Mouse (Mus musculus): Measurements from ENCODE around the gene Kif1bp. TPM values are rescaled to one million over a fixed set of nuclear protein-coding genes. Genes with fewer than 3 reads are reported as not detected.

Kif1bp gene
- polyA plus RNA-seq, 1 experiment from 2014 or later, result 45.4 TPM

DNA sequence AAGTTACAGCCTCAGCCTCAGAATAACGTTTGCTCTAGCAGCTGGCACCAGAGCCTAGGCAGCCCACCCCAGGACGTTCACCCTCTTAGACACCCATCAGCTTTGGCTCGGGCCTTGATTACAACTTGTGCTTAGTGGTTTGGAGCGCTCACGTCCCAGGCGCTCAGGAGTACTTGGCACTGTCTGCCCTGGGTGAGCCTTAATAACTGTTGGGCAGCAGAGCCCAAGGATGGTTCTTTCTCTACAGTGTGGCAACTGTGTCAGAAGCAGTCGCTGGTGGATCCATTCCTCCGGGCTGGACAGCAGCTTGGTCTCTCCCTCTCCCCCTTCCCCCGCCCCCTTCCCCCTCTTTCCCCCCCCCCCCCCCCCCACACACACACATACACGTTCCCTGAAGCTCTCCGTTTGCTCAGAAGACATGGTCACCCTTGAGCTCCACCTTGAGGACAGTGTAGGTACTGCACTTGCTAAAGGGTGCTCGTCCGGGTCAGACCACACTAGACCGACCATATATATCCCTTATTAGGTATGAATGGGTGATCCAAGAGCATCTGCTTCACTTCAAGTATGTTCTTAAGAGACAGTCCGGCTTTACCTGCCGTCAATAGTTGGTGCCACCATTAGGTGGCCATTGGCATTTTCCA is 28.6 kb downstream of the Kif1bp start:
- no peaks in the 10 kb centered on the region for H3K27me3 ChIP-seq (replicated peaks; ENCODE audit: control insufficient read depth, insufficient read depth, low read length)
- H3K9me3 ChIP-seq (ENCODE audit: control insufficient read depth, low read length), result no peaks in the 10 kb centered on the region
- H3K4me3 ChIP-seq (ENCODE audit: low read depth, low read length), result no peak overlapping the region
- H3K4me1 ChIP-seq (ENCODE audit: control insufficient read depth, insufficient read depth, low read length), result no peaks in the 10 kb centered on the region
- 27% methylated on average over 15 of the region's 16 CpGs for WGBS
- peak; percentile 13 for DNase-seq (ENCODE audit: low spot score)
- no peak overlapping the region for H3K9ac ChIP-seq (ENCODE audit: low read depth, low read length)
- H3K36me3 ChIP-seq (ENCODE audit: control insufficient read depth, insufficient read depth, low read length), result peaks cover 5% of the 10 kb centered on the region
- no peak overlapping the region for H3K27ac ChIP-seq (replicated peaks; ENCODE audit: low read depth, low read length)
- no peak for ATAC-seq (ENCODE audit: low read depth)
- H3K4me2 ChIP-seq (ENCODE audit: low read depth, low read length), result no peak overlapping the region

DNA sequence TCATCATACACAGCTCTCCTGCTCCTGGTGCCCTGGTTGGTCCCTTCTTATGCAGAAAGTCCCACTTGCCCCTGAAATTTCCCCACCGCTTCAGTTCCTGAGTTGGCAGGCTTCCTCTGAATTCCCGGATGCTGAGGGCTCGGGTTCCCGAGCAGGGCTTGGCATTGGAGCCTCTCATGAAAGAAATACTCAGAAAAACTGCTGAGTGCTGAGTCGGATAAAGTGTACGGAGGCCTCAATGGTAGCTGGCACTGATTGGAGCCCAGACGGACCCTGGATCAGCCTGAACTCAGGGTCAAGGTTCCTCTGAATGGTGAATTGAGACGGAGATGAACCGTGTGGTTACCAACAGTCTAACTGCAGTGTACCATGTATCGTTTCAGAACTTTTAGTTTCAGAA is 31.8 kb downstream of the Kif1bp start:
- Histone ChIP-seq H3K4me3 (ENCODE audit: low read depth, low read length) (no peak overlapping the region), H3K4me1 (ENCODE audit: control insufficient read depth, insufficient read depth, low read length) (no peaks in the 10 kb centered on the region), H3K9me3 (ENCODE audit: control insufficient read depth, low read length) (no peaks in the 10 kb centered on the region), H3K4me2 (ENCODE audit: low read depth, low read length) (no peak overlapping the region), H3K27me3 (replicated peaks; ENCODE audit: control insufficient read depth, insufficient read depth, low read length) (no peaks in the 10 kb centered on the region), H3K9ac (ENCODE audit: low read depth, low read length) (peak overlapping the region; percentile 19; the same call in 1 of the 2 replicates), H3K27ac (replicated peaks; ENCODE audit: low read depth, low read length) (no peak overlapping the region), H3K36me3 (ENCODE audit: control insufficient read depth, insufficient read depth, low read length) (no peaks in the 10 kb centered on the region)
- WGBS, result 58% methylated on average over 10 of the region's 10 CpGs
- DNase-seq (ENCODE audit: low spot score) (peak; percentile 57), ATAC-seq (ENCODE audit: low read depth) (no peak)

DNA sequence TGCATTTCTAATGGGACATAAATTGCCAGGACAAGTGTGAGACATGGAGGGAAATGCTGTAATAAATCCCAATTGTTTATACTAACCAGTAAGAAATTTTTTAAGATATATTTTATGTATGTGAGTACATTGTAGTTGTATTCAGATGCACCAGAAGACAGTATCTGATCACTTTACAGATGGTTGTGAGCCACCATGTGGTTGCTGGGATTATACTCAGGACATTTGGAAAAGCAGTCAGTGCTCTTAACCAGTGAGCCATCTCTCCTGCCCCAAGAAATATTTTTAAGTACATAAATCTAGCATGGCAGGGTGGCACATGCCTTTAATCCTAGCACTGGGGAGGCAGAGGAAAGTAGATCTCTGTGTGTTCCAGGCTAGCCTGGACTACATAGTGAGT is 32.5 kb downstream of the Kif1bp start:
- Histone ChIP-seq H3K4me2 (ENCODE audit: low read depth, low read length) (no peak overlapping the region), H3K27ac (replicated peaks; ENCODE audit: low read depth, low read length) (no peak overlapping the region), H3K4me1 (ENCODE audit: control insufficient read depth, insufficient read depth, low read length) (no peaks in the 10 kb centered on the region), H3K27me3 (replicated peaks; ENCODE audit: control insufficient read depth, insufficient read depth, low read length) (no peaks in the 10 kb centered on the region), H3K9me3 (ENCODE audit: control insufficient read depth, low read length) (no peaks in the 10 kb centered on the region), H3K4me3 (ENCODE audit: low read depth, low read length) (no peak overlapping the region), H3K36me3 (ENCODE audit: control insufficient read depth, insufficient read depth, low read length) (no peaks in the 10 kb centered on the region), H3K9ac (ENCODE audit: low read depth, low read length) (no peak overlapping the region)
- DNase-seq (ENCODE audit: low spot score) (no peak), ATAC-seq (ENCODE audit: low read depth) (no peak)

DNA sequence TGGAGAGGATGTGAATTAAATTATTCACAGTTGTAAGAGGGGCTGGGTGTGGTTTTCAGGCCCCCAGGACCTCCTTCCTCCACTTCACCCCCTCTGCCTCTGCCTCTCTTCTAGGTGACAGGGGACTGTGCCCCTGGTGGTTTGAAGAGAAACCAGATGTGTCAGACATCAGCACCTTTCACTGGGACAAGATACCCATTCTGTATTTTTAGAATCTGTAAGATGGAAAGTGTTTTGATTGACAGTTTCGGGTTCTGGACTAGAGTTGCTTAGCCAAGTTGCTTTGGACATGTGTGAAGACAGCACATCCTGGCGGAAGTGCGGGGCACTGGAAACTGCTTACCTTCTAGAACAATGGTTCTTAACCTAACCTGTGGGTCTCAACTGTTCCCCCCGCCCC is 33.9 kb downstream of the Kif1bp start:
- Histone ChIP-seq H3K4me3 (ENCODE audit: low read depth, low read length) (no peak overlapping the region), H3K4me1 (ENCODE audit: control insufficient read depth, insufficient read depth, low read length) (no peaks in the 10 kb centered on the region), H3K4me2 (ENCODE audit: low read depth, low read length) (no peak overlapping the region), H3K36me3 (ENCODE audit: control insufficient read depth, insufficient read depth, low read length) (no peaks in the 10 kb centered on the region), H3K27me3 (replicated peaks; ENCODE audit: control insufficient read depth, insufficient read depth, low read length) (no peaks in the 10 kb centered on the region), H3K27ac (replicated peaks; ENCODE audit: low read depth, low read length) (no peak overlapping the region), H3K9me3 (ENCODE audit: control insufficient read depth, low read length) (no peaks in the 10 kb centered on the region), H3K9ac (ENCODE audit: low read depth, low read length) (no peak overlapping the region)
- 90% methylated on average over 4 of the region's 4 CpGs for WGBS
- ATAC-seq (ENCODE audit: low read depth), result no peak
- no peak for DNase-seq (ENCODE audit: low spot score)

DNA sequence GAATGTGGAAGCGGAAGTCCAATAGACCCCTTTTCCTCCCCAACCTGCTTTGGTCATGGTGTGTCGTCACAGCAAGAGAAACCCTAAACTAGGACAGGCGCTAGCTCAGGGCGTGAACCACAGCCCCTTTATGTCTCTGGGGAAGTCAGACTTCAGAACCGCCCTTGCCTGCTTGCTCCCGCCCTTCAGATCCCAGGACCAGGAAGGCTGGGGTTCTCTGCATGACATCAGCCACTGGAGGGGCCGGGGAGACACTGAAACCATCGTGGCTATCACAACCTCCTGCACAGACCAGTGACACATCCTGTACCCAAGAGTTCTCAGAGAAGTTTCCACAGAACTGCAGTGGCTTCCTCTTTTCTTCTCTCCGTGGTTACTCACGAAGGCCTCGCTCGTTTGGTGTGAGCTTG is 34.9 kb downstream of the Kif1bp start:
- H3K9me3 ChIP-seq (ENCODE audit: control insufficient read depth, low read length), result no peaks in the 10 kb centered on the region
- 77% methylated on average over 12 of the region's 12 CpGs for WGBS
- H3K27ac ChIP-seq (replicated peaks; ENCODE audit: low read depth, low read length), result no peak overlapping the region
- H3K27me3 ChIP-seq (replicated peaks; ENCODE audit: control insufficient read depth, insufficient read depth, low read length), result no peaks in the 10 kb centered on the region
- DNase-seq (ENCODE audit: low spot score) (no peak), ATAC-seq (ENCODE audit: low read depth) (no peak)
- no peaks in the 10 kb centered on the region for H3K36me3 ChIP-seq (ENCODE audit: control insufficient read depth, insufficient read depth, low read length)
- no peaks in the 10 kb centered on the region for H3K4me1 ChIP-seq (ENCODE audit: control insufficient read depth, insufficient read depth, low read length)
- H3K4me2 ChIP-seq (ENCODE audit: low read depth, low read length), result no peak overlapping the region
- H3K4me3 ChIP-seq (ENCODE audit: low read depth, low read length), result no peak overlapping the region
- H3K9ac ChIP-seq (ENCODE audit: low read depth, low read length), result no peak overlapping the region

DNA sequence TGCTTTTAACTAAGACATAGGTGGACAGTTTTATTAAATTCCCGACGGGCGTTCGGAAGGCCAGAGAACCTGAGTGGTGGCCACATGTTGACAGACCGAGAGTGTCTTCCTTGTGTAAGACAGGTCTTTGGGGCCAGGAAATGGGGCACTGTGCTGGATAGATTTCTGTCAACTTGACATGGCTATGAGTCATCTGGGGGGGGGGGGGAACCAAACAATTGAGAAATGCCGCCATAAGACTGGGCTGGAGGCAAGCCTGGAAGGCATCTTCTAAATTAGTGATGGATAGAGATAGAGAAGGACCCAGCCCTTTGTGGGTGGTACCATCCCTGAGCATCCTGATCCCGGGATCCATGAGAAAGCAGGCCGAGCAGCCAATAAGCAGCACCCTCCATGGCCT is 35.3 kb downstream of the Kif1bp start:
- no peak for ATAC-seq (ENCODE audit: low read depth)
- Histone ChIP-seq H3K9me3 (ENCODE audit: control insufficient read depth, low read length) (no peaks in the 10 kb centered on the region), H3K27me3 (replicated peaks; ENCODE audit: control insufficient read depth, insufficient read depth, low read length) (no peaks in the 10 kb centered on the region), H3K9ac (ENCODE audit: low read depth, low read length) (no peak overlapping the region), H3K36me3 (ENCODE audit: control insufficient read depth, insufficient read depth, low read length) (no peaks in the 10 kb centered on the region), H3K4me1 (ENCODE audit: control insufficient read depth, insufficient read depth, low read length) (no peaks in the 10 kb centered on the region), H3K27ac (replicated peaks; ENCODE audit: low read depth, low read length) (no peak overlapping the region), H3K4me3 (ENCODE audit: low read depth, low read length) (no peak overlapping the region), H3K4me2 (ENCODE audit: low read depth, low read length) (no peak overlapping the region)
- no peak for DNase-seq (ENCODE audit: low spot score)
- WGBS, result 91% methylated on average over 8 of the region's 8 CpGs

DNA sequence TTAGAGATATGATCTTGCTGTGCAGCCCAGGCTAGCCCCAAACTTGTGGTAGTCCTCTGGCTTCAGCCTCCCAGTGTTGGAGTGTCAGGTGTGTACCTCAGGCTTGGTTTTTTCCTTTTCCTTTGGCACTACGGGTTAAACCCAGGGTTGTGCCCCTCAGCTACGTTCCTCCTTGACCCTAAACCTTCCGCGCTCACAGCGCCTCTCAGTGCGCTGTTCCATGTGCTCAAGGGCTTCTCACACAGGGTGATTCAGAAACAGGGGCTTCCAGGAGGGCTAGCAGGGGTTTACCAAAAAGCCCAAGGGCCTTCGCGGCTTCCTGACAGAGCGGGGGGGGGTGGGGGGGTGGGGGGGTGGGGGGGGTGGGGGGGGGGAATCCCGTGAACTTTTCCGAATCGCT is 35.8 kb downstream of the Kif1bp start:
- ATAC-seq (ENCODE audit: low read depth) (no peak), DNase-seq (ENCODE audit: low spot score) (no peak)
- no peak overlapping the region for H3K4me2 ChIP-seq (ENCODE audit: low read depth, low read length)
- WGBS, result 93% methylated on average over 12 of the region's 12 CpGs
- H3K27ac ChIP-seq (replicated peaks; ENCODE audit: low read depth, low read length), result no peak overlapping the region
- H3K36me3 ChIP-seq (ENCODE audit: control insufficient read depth, insufficient read depth, low read length), result no peaks in the 10 kb centered on the region
- H3K4me1 ChIP-seq (ENCODE audit: control insufficient read depth, insufficient read depth, low read length), result no peaks in the 10 kb centered on the region
- H3K4me3 ChIP-seq (ENCODE audit: low read depth, low read length), result no peak overlapping the region
- H3K27me3 ChIP-seq (replicated peaks; ENCODE audit: control insufficient read depth, insufficient read depth, low read length), result no peaks in the 10 kb centered on the region
- H3K9ac ChIP-seq (ENCODE audit: low read depth, low read length), result no peak overlapping the region
- no peaks in the 10 kb centered on the region for H3K9me3 ChIP-seq (ENCODE audit: control insufficient read depth, low read length)

DNA sequence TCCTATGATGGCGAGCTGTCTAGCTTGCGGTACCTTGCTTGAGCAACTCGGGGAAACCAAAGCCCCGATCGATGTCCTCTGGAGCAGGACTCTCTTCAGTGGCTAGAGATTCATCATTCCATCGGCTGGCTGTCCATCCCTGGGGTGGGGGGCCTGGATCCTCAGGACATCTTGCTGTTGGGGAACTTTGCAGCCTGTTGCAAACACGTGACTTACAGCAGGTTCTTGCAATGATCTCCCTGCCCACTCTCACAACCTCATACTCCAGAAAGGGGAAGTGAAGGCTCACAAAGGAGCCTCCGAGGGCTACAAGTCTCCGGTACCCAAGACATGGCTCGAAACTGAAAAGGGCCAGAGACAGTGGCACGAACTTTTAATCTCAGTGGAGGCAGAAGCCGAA is 36.8 kb downstream of the Kif1bp start:
- no peak for DNase-seq (ENCODE audit: low spot score)
- 93% methylated on average over 12 of the region's 12 CpGs for WGBS
- H3K9me3 ChIP-seq (ENCODE audit: control insufficient read depth, low read length), result no peaks in the 10 kb centered on the region
- no peaks in the 10 kb centered on the region for H3K27me3 ChIP-seq (replicated peaks; ENCODE audit: control insufficient read depth, insufficient read depth, low read length)
- no peak overlapping the region for H3K4me3 ChIP-seq (ENCODE audit: low read depth, low read length)
- H3K4me1 ChIP-seq (ENCODE audit: control insufficient read depth, insufficient read depth, low read length), result no peaks in the 10 kb centered on the region
- ATAC-seq (ENCODE audit: low read depth), result no peak
- no peak overlapping the region for H3K4me2 ChIP-seq (ENCODE audit: low read depth, low read length)
- H3K9ac ChIP-seq (ENCODE audit: low read depth, low read length), result no peak overlapping the region
- no peaks in the 10 kb centered on the region for H3K36me3 ChIP-seq (ENCODE audit: control insufficient read depth, insufficient read depth, low read length)
- no peak overlapping the region for H3K27ac ChIP-seq (replicated peaks; ENCODE audit: low read depth, low read length)

DNA sequence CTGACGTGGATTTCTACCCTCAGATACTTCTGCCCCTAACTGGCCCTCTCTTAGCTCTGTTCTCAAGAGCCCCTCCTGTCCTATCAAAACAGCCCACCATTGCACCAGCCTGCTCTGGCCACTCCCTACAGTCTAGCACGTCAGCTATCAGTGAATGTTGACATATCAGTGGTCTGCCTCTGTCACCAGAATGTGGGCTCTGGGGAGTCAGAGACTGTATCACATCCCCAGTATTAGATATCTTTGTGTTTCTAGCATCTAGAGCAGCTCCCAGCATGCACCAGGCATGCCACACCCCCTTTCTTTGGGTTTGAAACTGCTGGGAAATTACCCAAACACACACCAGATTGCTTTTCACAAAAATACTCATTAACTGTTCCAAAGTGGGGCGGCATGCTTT is 37.5 kb downstream of the Kif1bp start:
- 67% methylated on average over 3 of the region's 3 CpGs for whole genome bisulfite sequencing

More for the DNA sequence above, 37.5 kb downstream of the Kif1bp start:
- Histone ChIP-seq H3K9ac (ENCODE audit: low read depth, low read length) (no peak overlapping the region), H3K4me1 (ENCODE audit: control insufficient read depth, insufficient read depth, low read length) (no peaks in the 10 kb centered on the region), H3K9me3 (ENCODE audit: control insufficient read depth, low read length) (no peaks in the 10 kb centered on the region), H3K27ac (replicated peaks; ENCODE audit: low read depth, low read length) (no peak overlapping the region), H3K36me3 (ENCODE audit: control insufficient read depth, insufficient read depth, low read length) (no peaks in the 10 kb centered on the region), H3K27me3 (replicated peaks; ENCODE audit: control insufficient read depth, insufficient read depth, low read length) (no peaks in the 10 kb centered on the region), H3K4me2 (ENCODE audit: low read depth, low read length) (no peak overlapping the region), H3K4me3 (ENCODE audit: low read depth, low read length) (no peak overlapping the region)
- no peak for DNase-seq (ENCODE audit: low spot score)
- ATAC-seq (ENCODE audit: low read depth), result no peak

All from embryonic facial prominence, embryonic 14.5 days (tissue).